Comparison of ENCODE assay signal across 8 mouse cellular contexts in genomic region chr2:106692783-106693701, GRCm38 (mm10). TPM values are rescaled to one million over a fixed set of nuclear protein-coding genes. Genes with fewer than 3 reads are reported as not detected.
DNase-seq lines count a peak whose midpoint lies in the region; ATAC-seq and TF ChIP-seq lines count a peak whose summit lies in the region.

Gene Mpped2 (plus strand): TSS chr2:106693269.

- no peaks in the 10 kb centered on the region for H3K36me3 ChIP-seq in neural tube, embryonic 11.5 days (ENCODE audit: control insufficient read depth, insufficient read depth, low read length)
- H3K36me3 ChIP-seq in embryonic facial prominence, embryonic 12.5 days, result no peaks in the 10 kb centered on the region
- H3K36me3 ChIP-seq in heart, adult 2 months (ENCODE audit: control insufficient read depth, insufficient read depth, low read length), result no peaks in the 10 kb centered on the region
- no peaks in the 10 kb centered on the region for H3K36me3 ChIP-seq in limb, embryonic 14.5 days (ENCODE audit: control insufficient read depth, insufficient read depth, low read length)
- no peaks in the 10 kb centered on the region for H3K36me3 ChIP-seq in midbrain, embryonic 14.5 days (ENCODE audit: control insufficient read depth, insufficient read depth, low read length)

- under 1% methylated on average over 50 of the region's 56 CpGs for WGBS in neural tube, embryonic 11.5 days
- 1% methylated on average over 54 of the region's 56 CpGs for WGBS in embryonic facial prominence, embryonic 12.5 days
- WGBS in heart, adult 2 months, result 2% methylated on average over 56 of the region's 56 CpGs
- under 1% methylated on average over 49 of the region's 56 CpGs for WGBS in limb, embryonic 14.5 days
- under 1% methylated on average over 56 of the region's 56 CpGs for WGBS in midbrain, embryonic 14.5 days

- intact Hi-C loops in heart, adult 2 months (cut with DNase I), result loop anchor here (5.0 to 10.0 kb wide), 2 partner anchors 152 to 264 kb away; no protein-coding TSS in a partner anchor

- H3K9me3 ChIP-seq in neural tube, embryonic 11.5 days (ENCODE audit: control insufficient read depth, low read length), result no peaks in the 10 kb centered on the region
- H3K9me3 ChIP-seq in embryonic facial prominence, embryonic 12.5 days, result no peaks in the 10 kb centered on the region
- no peaks in the 10 kb centered on the region for H3K9me3 ChIP-seq in limb, embryonic 14.5 days (ENCODE audit: control insufficient read depth, low read length)
- no peaks in the 10 kb centered on the region for H3K9me3 ChIP-seq in midbrain, embryonic 14.5 days (ENCODE audit: control insufficient read depth, low read length)

- peak; percentile 83 for DNase-seq in neural tube, embryonic 11.5 days (ENCODE audit: low spot score)
- DNase-seq in neural tube, embryonic 10.5 days (ENCODE audit: extremely low spot score, low spot score), result no peak
- peak; percentile 72 to 75 for DNase-seq in heart, adult 2 months
- DNase-seq in kidney, adult 18-20 months, result peak; percentile 66
- DNase-seq in limb, embryonic 14.5 days (ENCODE audit: low spot score), result peak; percentile 65
- DNase-seq in midbrain, embryonic 14.5 days, result peak; percentile 85
- DNase-seq in testis, postnatal 14 days (ENCODE audit: low spot score), result peak; percentile 67

- H3K27ac ChIP-seq in neural tube, embryonic 11.5 days (ENCODE audit: low read depth, low read length), result peak within 1 kb of the TSS; percentile 98
- peak within 1 kb of the TSS; percentile 99 for H3K27ac ChIP-seq in embryonic facial prominence, embryonic 12.5 days
- peak within 1 kb of the TSS; percentile 90 for H3K27ac ChIP-seq in heart, adult 2 months
- H3K27ac ChIP-seq in limb, embryonic 14.5 days (replicated peaks; ENCODE audit: low read depth, low read length), result peak within 1 kb of the TSS; percentile 98
- H3K27ac ChIP-seq in midbrain, embryonic 14.5 days (replicated peaks; ENCODE audit: low read depth, low read length), result peak within 1 kb of the TSS; percentile 100

- TF ChIP-seq CTCF in heart, adult 2 months (IDR thresholded peaks at IDR 0.05), result peak; percentile 72

- no peaks in the 10 kb centered on the region for H3K27me3 ChIP-seq in neural tube, embryonic 11.5 days (ENCODE audit: control insufficient read depth, insufficient read depth, low read length)
- no peaks in the 10 kb centered on the region for H3K27me3 ChIP-seq in embryonic facial prominence, embryonic 12.5 days
- no peaks in the 10 kb centered on the region for H3K27me3 ChIP-seq in heart, adult 2 months (ENCODE audit: control insufficient read depth, insufficient read depth, low read length)
- H3K27me3 ChIP-seq in limb, embryonic 14.5 days (ENCODE audit: control insufficient read depth, insufficient read depth, low read length), result no peaks in the 10 kb centered on the region
- H3K27me3 ChIP-seq in midbrain, embryonic 14.5 days (ENCODE audit: control insufficient read depth, insufficient read depth, low read length), result no peaks in the 10 kb centered on the region

- peaks cover 10% of the 10 kb centered on the region for H3K4me1 ChIP-seq in neural tube, embryonic 11.5 days (ENCODE audit: control insufficient read depth, insufficient read depth, low read length)
- H3K4me1 ChIP-seq in embryonic facial prominence, embryonic 12.5 days, result peaks cover 14% of the 10 kb centered on the region
- no peaks in the 10 kb centered on the region for H3K4me1 ChIP-seq in heart, adult 2 months (ENCODE audit: control insufficient read depth, insufficient read depth, low read length)
- peaks cover 14% of the 10 kb centered on the region for H3K4me1 ChIP-seq in limb, embryonic 14.5 days (ENCODE audit: control insufficient read depth, insufficient read depth, low read length)
- peaks cover 31% of the 10 kb centered on the region for H3K4me1 ChIP-seq in midbrain, embryonic 14.5 days (ENCODE audit: control insufficient read depth, insufficient read depth, low read length)

- peak within 1 kb of the TSS; percentile 95 for H3K9ac ChIP-seq in neural tube, embryonic 11.5 days (ENCODE audit: low read length)
- peak within 1 kb of the TSS; percentile 94 for H3K9ac ChIP-seq in embryonic facial prominence, embryonic 12.5 days
- H3K9ac ChIP-seq in heart, adult 2 months (ENCODE audit: low read depth, low read length), result peak within 1 kb of the TSS; percentile 89
- H3K9ac ChIP-seq in limb, embryonic 14.5 days (ENCODE audit: low read depth, low read length, severe bottlenecking), result peak within 1 kb of the TSS; percentile 97
- H3K9ac ChIP-seq in midbrain, embryonic 14.5 days (replicated peaks; ENCODE audit: low read length), result peak within 1 kb of the TSS; percentile 98

- no peak for TF ChIP-seq EP300 in heart, adult 2 months (IDR thresholded peaks at IDR 0.05; ENCODE audit: insufficient read depth, low read depth, low read length)

- peak within 1 kb of the TSS; percentile 65 for H3K4me2 ChIP-seq in neural tube, embryonic 11.5 days (ENCODE audit: low read depth)
- H3K4me2 ChIP-seq in embryonic facial prominence, embryonic 12.5 days (replicated peaks), result peak within 1 kb of the TSS; percentile 93
- peak within 1 kb of the TSS; percentile 98 for H3K4me2 ChIP-seq in limb, embryonic 14.5 days (replicated peaks; ENCODE audit: low read depth, low read length, severe bottlenecking)
- H3K4me2 ChIP-seq in midbrain, embryonic 14.5 days (ENCODE audit: low read length), result peak within 1 kb of the TSS; percentile 90

- peak; percentile 72 for ATAC-seq in neural tube, embryonic 11.5 days (ENCODE audit: insufficient read depth, low FRiP score, low TSS enrichment)
- peak; percentile 68 for ATAC-seq in embryonic facial prominence, embryonic 12.5 days (ENCODE audit: insufficient number of reproducible peaks, insufficient read depth, low FRiP score, low TSS enrichment)
- peak; percentile 60 for ATAC-seq in limb, embryonic 14.5 days (ENCODE audit: low FRiP score, low read depth)
- peak; percentile 72 for ATAC-seq in midbrain, embryonic 14.5 days (ENCODE audit: low FRiP score, low TSS enrichment)

- peak within 1 kb of the TSS; percentile 73 for H3K4me3 ChIP-seq in neural tube, embryonic 11.5 days (ENCODE audit: low read depth, low read length)
- peak within 1 kb of the TSS; percentile 84 for H3K4me3 ChIP-seq in embryonic facial prominence, embryonic 12.5 days
- H3K4me3 ChIP-seq in heart, adult 2 months, result peak within 1 kb of the TSS; percentile 84
- peak within 1 kb of the TSS; percentile 93 for H3K4me3 ChIP-seq in limb, embryonic 14.5 days (replicated peaks; ENCODE audit: low read length)
- H3K4me3 ChIP-seq in midbrain, embryonic 14.5 days (replicated peaks; ENCODE audit: low read depth, low read length), result peak within 1 kb of the TSS; percentile 85

- TF ChIP-seq POLR2A in heart, adult 2 months (IDR thresholded peaks at IDR 0.05; ENCODE audit: insufficient read depth, low read depth, low read length), result no peak
- TF ChIP-seq POLR2A in limb, embryonic 14.5 days (IDR thresholded peaks at IDR 0.05; ENCODE audit: borderline replicate concordance, extremely low read depth, insufficient read depth, insufficient read length), result no peak

- H3K79me2 ChIP-seq in heart, adult 2 months (replicated peaks; ENCODE audit: control insufficient read depth, insufficient read depth, low read length), result no peaks in the 10 kb centered on the region

RNA-seq across cellular contexts. Expression of gene Mpped2, which starts in this region (rescaled TPM):
- 83.9 and 94.0 TPM in 2 replicates for polyA plus RNA-seq in neural tube, embryonic 11.5 days (2014; fragmentation: Nextera tagmentation; extraction: Ambion mirVana)
- polyA plus RNA-seq in embryonic facial prominence, embryonic 12.5 days (2016; fragmentation: Nextera tagmentation; extraction: Ambion mirVana), result 136 and 142 TPM in 2 replicates
- total RNA-seq in heart, adult 2 months (2021), result 10 to 100 TPM; 20.7 to 23.7 TPM
- 8.0 and 15.2 TPM in 2 replicates for polyA plus RNA-seq in heart, adult 2 months (2012; rRNA removed)
- 37.8 and 38.8 TPM in 2 replicates for polyA plus RNA-seq in limb, embryonic 14.5 days (2012; rRNA removed)
- polyA plus RNA-seq in limb, embryonic 14.5 days (2014; fragmentation: Nextera tagmentation; extraction: Ambion mirVana), result 79.5 and 92.9 TPM in 2 replicates
- 124 and 163 TPM in 2 replicates for polyA plus RNA-seq in midbrain, embryonic 14.5 days (2014; fragmentation: Nextera tagmentation; extraction: Ambion mirVana)
